Mouse (Mus musculus) MEL (cell line): ENCODE measurements around the gene Rpl29.

Experiments
- CTCF ChIP-seq, 3 experiments: IDR thresholded peaks in 2 of 3; conservative IDR thresholded peaks in 1 of 3; 2 replicates each; pipeline ENCODE4 v1.5.1; 2011 to 2012; ENCODE audit warnings: low read length in 3 of 3, low read depth in 2 of 3, mild to moderate bottlenecking in 2 of 3, improper control_type of control experiment in 1 of 3, inconsistent platforms in 1 of 3, mixed read lengths in 1 of 3, moderate library complexity in 1 of 3; ENCODE audit not compliant: control insufficient read depth in 1 of 3, insufficient read depth in 1 of 3, poor library complexity in 1 of 3, severe bottlenecking in 1 of 3
- MAFK ChIP-seq: IDR thresholded peaks from 2 replicates; pipeline ENCODE4 v1.6.1; 2011; ENCODE audit warnings: low read depth, mild to moderate bottlenecking, low read length, improper control_type of control experiment, borderline replicate concordance
- MXI1 ChIP-seq: IDR thresholded peaks from 2 replicates; pipeline ENCODE4 v1.6.1; 2011; ENCODE audit warnings: mild to moderate bottlenecking, low read depth, low read length, improper control_type of control experiment
- POLR2A ChIP-seq, 2 experiments: IDR thresholded peaks; 2 replicates each; pipeline ENCODE4 v1.6.1; 2011 to 2012; ENCODE audit warnings: low read length in 2 of 2, mild to moderate bottlenecking in 2 of 2, control low read depth in 1 of 2, improper control_type of control experiment in 1 of 2, low read depth in 1 of 2, moderate library complexity in 1 of 2; ENCODE audit not compliant: control insufficient read depth in 1 of 2, insufficient read depth in 1 of 2, poor library complexity in 1 of 2
- POLR2AphosphoS2 ChIP-seq: IDR thresholded peaks from 2 replicates; pipeline ENCODE4 v1.6.1; 2011; ENCODE audit warnings: low read length, improper control_type of control experiment
- RCOR1 ChIP-seq: IDR thresholded peaks from 2 replicates; pipeline ENCODE4 v1.6.1; 2012; ENCODE audit warnings: low read depth, mild to moderate bottlenecking, inconsistent platforms, low read length, improper control_type of control experiment
- SIN3A ChIP-seq: IDR thresholded peaks from 2 replicates; pipeline ENCODE4 v1.6.1; 2012; ENCODE audit warnings: low read length, improper control_type of control experiment, inconsistent platforms
- UBTF ChIP-seq: IDR thresholded peaks from 2 replicates; pipeline ENCODE4 v1.6.1; 2012; ENCODE audit warnings: low read depth, mild to moderate bottlenecking, inconsistent platforms, low read length, improper control_type of control experiment, moderate library complexity, borderline replicate concordance; ENCODE audit not compliant: insufficient read depth

- TF ChIP-seq SIN3A (no peak), POLR2AphosphoS2 (no peak), MAFK (no peak), POLR2A (IDR thresholded peaks at IDR 0.05; ENCODE audit: control insufficient read depth in 1 of 2, insufficient read depth in 1 of 2, low read depth in 1 of 2, low read length in 2 of 2, poor library complexity in 1 of 2) (no peak), MXI1 (no peak), UBTF (no peak), CTCF (IDR thresholded peaks at IDR 0.05 in 2 of 3, conservative IDR thresholded peaks at IDR 0.05 in 1 of 3; ENCODE audit: control insufficient read depth in 1 of 3, insufficient read depth in 1 of 3, low read depth in 2 of 3, low read length in 3 of 3, poor library complexity in 1 of 3, severe bottlenecking in 1 of 3) (no peak), RCOR1 (no peak)
Measured at GRCm38 (mm10) chr9:106466721-106467120, 37.5 kb downstream of the Rpl29 start.
